8 mouse cellular contexts compared by ENCODE assay signal in genomic region chr14:57398065-57398757, GRCm38 (mm10). TPM values are rescaled to one million over a fixed set of nuclear protein-coding genes. Genes with fewer than 3 reads are reported as not detected.
DNase-seq lines count a peak whose midpoint lies in the region; ATAC-seq lines count a peak whose summit lies in the region.

Gene Cryl1, minus strand, starts transcription at chr14:57398529.

- DNase-seq in MEL-GATA-1-ER (ENCODE audit: extremely low read depth, low read depth), result peak; percentile 89
- DNase-seq in cerebellum, adult 8-10 months, result peak; percentile 94
- DNase-seq in forelimb bud, embryonic 11.5 days (ENCODE audit: low read depth, low spot score), result peak; percentile 93
- DNase-seq in layer of hippocampus, adult 9-10 months (ENCODE audit: low spot score), result peak; percentile 81
- peak; percentile 95 for DNase-seq in ovary, postnatal 10 days (ENCODE audit: low spot score)
- peak; percentile 97 for DNase-seq in thymus, postnatal 10 days (ENCODE audit: low spot score in 2 of 2)

- no peaks in the 10 kb centered on the region; the same call in 1 of the 2 replicates for H3K27me3 ChIP-seq in lung, embryonic 16.5 days (ENCODE audit: control insufficient read depth, insufficient read depth, low read depth, low read length)

- H3K4me2 ChIP-seq in lung, embryonic 16.5 days (ENCODE audit: low read depth, low read length), result peak within 1 kb of the TSS; percentile 87

- no peaks in the 10 kb centered on the region for H3K9me3 ChIP-seq in lung, embryonic 16.5 days (ENCODE audit: control insufficient read depth, low read length)

- H3K4me3 ChIP-seq in lung, embryonic 16.5 days (ENCODE audit: low read length), result peak within 1 kb of the TSS; percentile 71

- peak within 1 kb of the TSS; percentile 89 for H3K9ac ChIP-seq in lung, embryonic 16.5 days (ENCODE audit: low read length)

- peaks cover 9% of the 10 kb centered on the region; the same call in 1 of the 2 replicates for H3K4me1 ChIP-seq in lung, embryonic 16.5 days (replicated peaks; ENCODE audit: control insufficient read depth, insufficient read depth, low read length)

- ATAC-seq in hematopoietic stem cell, adult 5-6 weeks (replicated peaks in 1 of 2; ENCODE audit: insufficient read depth in 1 of 2, low FRiP score in 2 of 2, low TSS enrichment in 1 of 2, low read depth in 1 of 2, poor library complexity in 2 of 2, severe bottlenecking in 2 of 2), result peak; percentile 99
- peak; percentile 100 for ATAC-seq in lung, embryonic 16.5 days (ENCODE audit: low read depth)

- WGBS in lung, embryonic 16.5 days, result 3% methylated on average over 43 of the region's 43 CpGs

- H3K36me3 ChIP-seq in lung, embryonic 16.5 days (ENCODE audit: control insufficient read depth, insufficient read depth, low read length), result no peaks in the 10 kb centered on the region

- H3K27ac ChIP-seq in lung, embryonic 16.5 days (ENCODE audit: low read length), result peak within 1 kb of the TSS; percentile 89

RNA-seq across cellular contexts. Expression of gene Cryl1, which starts in this region (rescaled TPM):
- total RNA-seq in hematopoietic stem cell, adult 5-6 weeks (2017), result 17.1 and 25.3 TPM in 2 replicates
- polyA plus RNA-seq in lung, embryonic 16.5 days (2015; fragmentation: Nextera tagmentation; extraction: Ambion mirVana), result 28.0 and 30.2 TPM in 2 replicates

Comparison
In these comparisons a context has a peak if more than half of its experiments do, and no peak if none do; other contexts are left out.
1. Peak in every context shown above with its lines: DNase-seq, ATAC-seq, H3K4me3 ChIP-seq and H3K27ac ChIP-seq.